Mouse (Mus musculus) heart, embryonic 13.5 days (tissue): ENCODE measurements around the gene Prpf31. TPM values are rescaled to one million over a fixed set of nuclear protein-coding genes. Genes with fewer than 3 reads are reported as not detected.

Experiments
- ATAC-seq: fragments of 200-750 bp; cut with Nextera tagmentation; 2 replicates; pipeline ENCODE4 v1.8.0; 2017; ENCODE audit warnings: moderate TSS enrichment; ENCODE audit not compliant: insufficient number of reproducible peaks, low FRiP score, low TSS enrichment; ENCODE audit errors: extremely low read depth
- H3K27ac ChIP-seq: fragments of 300-500 bp; sonication (generic); replicated peaks from 2 replicates; pipeline ENCODE4 v1.5.1; 2015; ENCODE audit warnings: moderate library complexity, mild to moderate bottlenecking, inconsistent platforms
- H3K27me3 ChIP-seq: fragments of 300-500 bp; sonication (generic); replicated peaks from 2 replicates; pipeline ENCODE4 v1.6.1; 2015; ENCODE audit warnings: mild to moderate bottlenecking, inconsistent platforms
- H3K36me3 ChIP-seq: fragments of 300-500 bp; sonication (generic); 2 replicates; pipeline ENCODE4 v1.6.1; 2015; ENCODE audit warnings: mild to moderate bottlenecking, inconsistent platforms
- H3K4me1 ChIP-seq: fragments of 300-500 bp; sonication (generic); 2 replicates; pipeline ENCODE4 v1.6.1; 2015; ENCODE audit warnings: inconsistent platforms
- H3K4me2 ChIP-seq: fragments of 300-500 bp; sonication (generic); 2 replicates; pipeline ENCODE4 v1.6.1; 2015; ENCODE audit warnings: inconsistent platforms, mild to moderate bottlenecking, moderate library complexity
- H3K4me3 ChIP-seq: fragments of 300-500 bp; sonication (generic); 2 replicates; pipeline ENCODE4 v1.5.1; 2015; ENCODE audit warnings: moderate library complexity, mild to moderate bottlenecking, inconsistent platforms
- H3K9ac ChIP-seq: fragments of 300-500 bp; sonication (generic); 2 replicates; pipeline ENCODE4 v1.6.1; 2015; ENCODE audit warnings: inconsistent platforms, mild to moderate bottlenecking, moderate library complexity
- H3K9me3 ChIP-seq: fragments of 300-500 bp; sonication (generic); 2 replicates; pipeline ENCODE4 v1.6.1; 2016; ENCODE audit warnings: inconsistent platforms
- WGBS: fragments of 180-500 bp; shearing (Covaris S2); methylation state at CpG from one replicate; pipeline ENCODE4 v1.1.7; 2015; ENCODE audit warnings: mixed read lengths; 5-methylcytosine and 5-hydroxymethylcytosine counted together
- polyA plus RNA-seq: library from polyadenylated mRNA; unstranded; fragments of >200 nt; fragmentation: Nextera tagmentation; extraction: Ambion mirVana; gene quantifications from 2 replicates; pipeline ENCODE4 v1.2.1, GENCODE M21; 2015

The Prpf31 gene
- polyA plus RNA-seq, 1 experiment from 2014 or later, result 60.9 TPM

DNA sequence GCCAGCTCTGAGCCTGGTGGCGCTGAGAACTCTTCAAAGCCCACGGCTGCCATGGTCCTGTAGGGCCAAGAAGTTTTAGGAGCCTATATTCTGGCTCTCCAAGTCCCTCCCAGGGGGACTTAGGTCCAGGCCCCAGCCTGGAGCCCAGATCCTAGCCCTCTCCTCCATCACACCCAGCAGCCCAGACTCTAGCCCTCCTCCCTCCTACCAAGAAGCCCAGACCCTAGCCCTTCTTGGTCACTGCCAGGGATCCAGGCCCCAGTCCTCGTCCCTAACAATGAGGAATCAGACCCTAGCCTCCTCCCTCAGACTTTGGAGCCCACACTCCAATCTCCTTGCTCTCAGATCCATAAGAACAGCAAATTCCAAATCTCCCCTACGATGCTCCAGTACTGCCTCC, 755 bp upstream of the Prpf31 start:
- peak overlapping the region; percentile 80 for H3K4me3 ChIP-seq
- no peaks in the 10 kb centered on the region for H3K27me3 ChIP-seq
- H3K4me2 ChIP-seq, result peak overlapping the region; percentile 100
- peak overlapping the region; percentile 86; the same call in 1 of the 2 replicates for H3K27ac ChIP-seq
- H3K36me3 ChIP-seq, result peaks cover 65% of the 10 kb centered on the region
- H3K9ac ChIP-seq, result peak overlapping the region; percentile 92
- H3K4me1 ChIP-seq, result peaks cover 25% of the 10 kb centered on the region
- ATAC-seq, result no peak
- 29% methylated on average over 4 of the region's 4 CpGs for WGBS
- H3K9me3 ChIP-seq, result no peaks in the 10 kb centered on the region

- H3K9me3 ChIP-seq, result no peaks in the 10 kb centered on the region
- peak overlapping the region; percentile 80 for H3K4me3 ChIP-seq
- 53% methylated on average over 3 of the region's 3 CpGs for WGBS
- no peaks in the 10 kb centered on the region for H3K27me3 ChIP-seq
- H3K27ac ChIP-seq, result no peak overlapping the region
- H3K4me1 ChIP-seq, result peaks cover 25% of the 10 kb centered on the region
- H3K9ac ChIP-seq, result peak overlapping the region; percentile 92
- peak overlapping the region; percentile 100 for H3K4me2 ChIP-seq
- no peak for ATAC-seq
- H3K36me3 ChIP-seq, result peaks cover 65% of the 10 kb centered on the region
These were observed 662 bp downstream of the Prpf31 start for GRCm38 (mm10) chr7:3630478-3630815.

DNA sequence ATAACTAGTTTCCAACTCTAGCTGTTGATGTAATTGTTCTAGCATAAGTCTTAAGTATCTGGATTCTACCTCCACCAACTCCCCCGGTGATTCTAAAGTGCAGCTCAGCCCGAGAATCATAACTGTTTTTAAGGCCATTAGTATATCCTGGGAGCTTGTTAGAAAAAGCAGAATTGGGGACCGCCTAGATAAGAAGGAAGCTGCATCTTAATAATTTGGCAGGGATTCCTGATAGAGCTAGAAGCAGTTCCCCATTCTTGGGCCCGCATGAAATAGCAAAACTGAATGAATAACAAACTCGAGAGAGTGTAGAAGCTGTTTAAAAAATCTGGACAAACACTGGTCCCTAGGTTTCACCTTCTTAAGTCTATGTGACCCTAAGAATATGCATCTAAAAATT, 13.6 kb downstream of the Prpf31 start:
- H3K27me3 ChIP-seq, result no peaks in the 10 kb centered on the region
- peaks cover 54% of the 10 kb centered on the region for H3K36me3 ChIP-seq
- H3K4me2 ChIP-seq, result peak overlapping the region; percentile 73
- no peak overlapping the region for H3K9ac ChIP-seq
- peak overlapping the region; percentile 99; the same call in 1 of the 2 replicates for H3K4me3 ChIP-seq
- 62% methylated on average over 5 of the region's 5 CpGs for WGBS
- H3K4me1 ChIP-seq, result peaks cover 29% of the 10 kb centered on the region
- H3K9me3 ChIP-seq, result no peaks in the 10 kb centered on the region
- ATAC-seq, result no peak
- no peak overlapping the region for H3K27ac ChIP-seq

GRCm38 (mm10) chr7:3643843-3644242, 14.1 kb downstream of the Prpf31 start:
- Histone ChIP-seq H3K9me3 (no peaks in the 10 kb centered on the region), H3K4me3 (peak overlapping the region; percentile 99), H3K4me1 (peaks cover 34% of the 10 kb centered on the region), H3K27me3 (no peaks in the 10 kb centered on the region), H3K36me3 (peaks cover 52% of the 10 kb centered on the region), H3K4me2 (peak overlapping the region; percentile 73), H3K9ac (peak overlapping the region; percentile 59), H3K27ac (peak overlapping the region; percentile 61; the same call in 1 of the 2 replicates)
- ATAC-seq, result no peak
- WGBS, result 22% methylated on average over 9 of the region's 9 CpGs

DNA sequence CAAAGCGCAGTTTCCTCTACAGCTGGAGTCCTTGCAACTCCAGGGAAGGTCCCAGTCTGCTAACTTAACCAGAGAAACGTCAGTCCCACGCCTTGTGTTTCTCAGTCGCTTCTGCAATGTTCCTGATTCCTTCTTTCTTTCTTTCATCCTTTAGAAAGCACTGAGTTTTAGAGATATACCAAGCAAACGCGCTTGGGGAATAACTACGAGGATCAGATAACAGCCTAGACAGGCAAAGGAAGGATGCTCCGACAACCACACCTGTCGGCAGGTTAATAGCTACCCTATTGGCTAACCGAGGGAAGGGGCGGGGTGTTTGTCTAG, 14.5 kb downstream of the Prpf31 start:
- H3K4me3 ChIP-seq, result peak overlapping the region; percentile 99
- no peaks in the 10 kb centered on the region for H3K27me3 ChIP-seq
- peak overlapping the region; percentile 59 for H3K9ac ChIP-seq
- H3K27ac ChIP-seq, result peak overlapping the region; percentile 61
- ATAC-seq, result no peak
- 1% methylated on average over 11 of the region's 11 CpGs for WGBS
- H3K36me3 ChIP-seq, result peaks cover 47% of the 10 kb centered on the region
- peaks cover 38% of the 10 kb centered on the region for H3K4me1 ChIP-seq
- peak overlapping the region; percentile 73 for H3K4me2 ChIP-seq
- no peaks in the 10 kb centered on the region for H3K9me3 ChIP-seq

- Histone ChIP-seq H3K9ac (peak within 1 kb of the TSS; percentile 100), H3K4me1 (peaks cover 44% of the 10 kb centered on the region), H3K4me3 (peak within 1 kb of the TSS; percentile 99), H3K36me3 (peaks cover 45% of the 10 kb centered on the region), H3K4me2 (peak within 1 kb of the TSS; percentile 88), H3K27me3 (no peaks in the 10 kb centered on the region), H3K27ac (peak within 1 kb of the TSS; percentile 98), H3K9me3 (no peaks in the 10 kb centered on the region)
- peak; percentile 97 for ATAC-seq
- WGBS, result under 1% methylated on average over 55 of the region's 58 CpGs
These were observed 15.1 kb downstream of the Prpf31 start, which contains the start of gene Cnot3 for GRCm38 (mm10) chr7:3644672-3645487. Gene Cnot3 (plus strand): TSS chr7:3645268.

GRCm38 (mm10) chr7:3645488-3646025, 15.8 kb downstream of the Prpf31 start:
- Histone ChIP-seq H3K4me3 (peak overlapping the region; percentile 99), H3K27ac (peak overlapping the region; percentile 98), H3K27me3 (no peaks in the 10 kb centered on the region), H3K9me3 (no peaks in the 10 kb centered on the region), H3K36me3 (peaks cover 45% of the 10 kb centered on the region), H3K4me1 (peaks cover 45% of the 10 kb centered on the region), H3K9ac (peak overlapping the region; percentile 100), H3K4me2 (peak overlapping the region; percentile 88)
- ATAC-seq, result peak; percentile 5; the same call in 1 of the 2 replicates
- WGBS, result under 1% methylated on average over 53 of the region's 58 CpGs

GRCm38 (mm10) chr7:3646188-3646587, 16.4 kb downstream of the Prpf31 start:
- Histone ChIP-seq H3K4me1 (peaks cover 45% of the 10 kb centered on the region), H3K9ac (peak overlapping the region; percentile 100), H3K9me3 (no peaks in the 10 kb centered on the region), H3K27me3 (no peaks in the 10 kb centered on the region), H3K4me3 (peak overlapping the region; percentile 99), H3K36me3 (peaks cover 45% of the 10 kb centered on the region), H3K27ac (peak overlapping the region; percentile 98), H3K4me2 (peak overlapping the region; percentile 88)
- no peak for ATAC-seq
- 14% methylated on average over 9 of the region's 9 CpGs for WGBS

- no peak for ATAC-seq
- Histone ChIP-seq H3K4me2 (peak overlapping the region; percentile 88), H3K27me3 (no peaks in the 10 kb centered on the region), H3K4me3 (peak overlapping the region; percentile 99), H3K36me3 (peaks cover 45% of the 10 kb centered on the region), H3K27ac (no peak overlapping the region), H3K4me1 (peaks cover 45% of the 10 kb centered on the region), H3K9me3 (no peaks in the 10 kb centered on the region), H3K9ac (peak overlapping the region; percentile 100)
- WGBS, result 56% methylated on average over 4 of the region's 4 CpGs
These were observed 16.9 kb downstream of the Prpf31 start for GRCm38 (mm10) chr7:3646641-3647040.

GRCm38 (mm10) chr7:3656966-3657365, 27.2 kb downstream of the Prpf31 start:
- H3K4me3 ChIP-seq, result no peak overlapping the region

DNA sequence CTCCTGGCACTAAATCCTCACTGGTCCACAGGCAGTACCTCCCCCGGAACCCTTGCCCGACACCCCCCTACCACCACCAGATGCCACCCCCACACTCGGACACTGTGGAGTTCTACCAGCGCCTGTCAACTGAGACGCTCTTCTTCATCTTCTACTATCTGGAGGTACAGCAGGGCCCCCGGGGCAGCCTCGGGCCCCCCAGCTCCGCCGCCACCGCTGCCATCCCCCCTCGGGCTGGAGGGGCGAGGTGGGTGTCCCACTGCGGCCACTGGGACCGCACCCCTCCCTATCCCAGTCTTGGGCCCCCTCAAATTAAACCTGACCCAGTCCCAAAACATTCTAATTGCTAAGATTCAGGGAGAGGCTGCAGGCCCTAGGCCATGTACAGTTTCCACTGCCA, 28.8 kb downstream of the Prpf31 start:
- H3K9ac ChIP-seq, result no peak overlapping the region
- H3K4me2 ChIP-seq, result no peak overlapping the region
- H3K27ac ChIP-seq, result no peak overlapping the region
- H3K4me3 ChIP-seq, result no peak overlapping the region
- no peaks in the 10 kb centered on the region for H3K27me3 ChIP-seq
- no peak for ATAC-seq
- 94% methylated on average over 14 of the region's 14 CpGs for WGBS
- no peaks in the 10 kb centered on the region for H3K9me3 ChIP-seq
- peaks cover 100% of the 10 kb centered on the region for H3K36me3 ChIP-seq
- H3K4me1 ChIP-seq, result peaks cover 7% of the 10 kb centered on the region

More at GRCm38 (mm10) chr7:3656966-3657365, 27.2 kb downstream of the Prpf31 start:
- H3K4me2 ChIP-seq, result no peak overlapping the region
- H3K9ac ChIP-seq, result no peak overlapping the region
- no peaks in the 10 kb centered on the region for H3K9me3 ChIP-seq
- no peak for ATAC-seq
- H3K4me1 ChIP-seq, result no peaks in the 10 kb centered on the region
- no peak overlapping the region for H3K27ac ChIP-seq
- H3K36me3 ChIP-seq, result peaks cover 100% of the 10 kb centered on the region
- WGBS, result 73% methylated on average over 4 of the region's 4 CpGs
- no peaks in the 10 kb centered on the region for H3K27me3 ChIP-seq
